Mouse (Mus musculus) CH12.LX (cell line): ENCODE results near the gene Prkag3.

Source experiments
- BHLHE40 ChIP-seq: IDR thresholded peaks from 2 replicates; pipeline ENCODE4 v1.6.1; 2011; ENCODE audit warnings: mild to moderate bottlenecking, low read depth, low read length, improper control_type of control experiment
- CTCF ChIP-seq, 2 experiments: IDR thresholded peaks in 1 of 2; conservative IDR thresholded peaks in 1 of 2; 2 replicates each; pipeline ENCODE4 v1.5.1; 2011 to 2012; ENCODE audit warnings: low read depth in 2 of 2, low read length in 2 of 2, improper control_type of control experiment in 1 of 2, inconsistent platforms in 1 of 2, mild to moderate bottlenecking in 1 of 2, moderate library complexity in 1 of 2
- EP300 ChIP-seq: IDR thresholded peaks from 2 replicates; pipeline ENCODE4 v1.6.1; 2011; ENCODE audit warnings: low read length, improper control_type of control experiment
- MAX ChIP-seq: IDR thresholded peaks from 2 replicates; pipeline ENCODE4 v1.6.1; 2011; ENCODE audit warnings: low read length, improper control_type of control experiment
- POLR2A ChIP-seq: IDR thresholded peaks from 2 replicates; pipeline ENCODE4 v1.6.1; 2011; ENCODE audit warnings: low read depth, mild to moderate bottlenecking, improper control_type of control experiment, low read length
- ZNF384 ChIP-seq: IDR thresholded peaks from 2 replicates; pipeline ENCODE4 v1.6.1; 2012; ENCODE audit warnings: low read depth, low read length, improper control_type of control experiment, inconsistent platforms

GRCm38 (mm10) chr1:74714967-74715366 is 34.1 kb downstream of the Prkag3 start:
- no peak for TF ChIP-seq POLR2A
- TF ChIP-seq EP300 = no peak
- no peak for TF ChIP-seq CTCF (conservative IDR thresholded peaks at IDR 0.05 in 1 of 2, IDR thresholded peaks at IDR 0.05 in 1 of 2; ENCODE audit: low read depth in 2 of 2, low read length in 2 of 2)
- TF ChIP-seq ZNF384 = no peak
- no peak for TF ChIP-seq MAX
- no peak for TF ChIP-seq BHLHE40
